Mouse (Mus musculus): ENCODE measurements around the gene 6030445D17Rik. TPM values are rescaled to one million over a fixed set of nuclear protein-coding genes. Genes with fewer than 3 reads are reported as not detected.
A peak's percentile ranks its signal among the peaks of the same experiment; 100 is the strongest.

The 6030445D17Rik gene
- polyA plus RNA-seq, 1 experiment from 2014 or later = 0.26 TPM

- H3K4me2 ChIP-seq (ENCODE audit: low read length) = 0 out of 2 replicates have a peak overlapping the region, but pooled peaks have one; percentile 13
- H3K4me3 ChIP-seq (ENCODE audit: control insufficient read depth in 1 of 2, insufficient read depth in 1 of 2, low read depth in 1 of 2, low read length in 2 of 2) = no peak overlapping the region
- H3K9me3 ChIP-seq (ENCODE audit: control insufficient read depth, low read length) = no peaks in the 10 kb centered on the region
- peaks cover 10% of the 10 kb centered on the region for H3K27me3 ChIP-seq (ENCODE audit: control insufficient read depth, insufficient read depth, low read length)
- WGBS = 38% methylated on average over 11 of the region's 11 CpGs
- H3K36me3 ChIP-seq (ENCODE audit: control insufficient read depth, insufficient read depth, low read length) = no peaks in the 10 kb centered on the region
- ATAC-seq (ENCODE audit: insufficient number of reproducible peaks, insufficient read depth, low FRiP score, low read depth) = no peak
- H3K27ac ChIP-seq (replicated peaks in 1 of 2; ENCODE audit: control insufficient read depth in 1 of 2, insufficient read depth in 1 of 2, low read depth in 2 of 2, low read length in 2 of 2) = no peak overlapping the region
- H3K4me1 ChIP-seq (ENCODE audit: control insufficient read depth in 2 of 2, insufficient read depth in 2 of 2, low read length in 2 of 2) = peaks cover 3 to 6% of the 10 kb centered on the region in 2 experiments
- no peak overlapping the region for H3K9ac ChIP-seq (ENCODE audit: low read length)
Observed at GRCm38 (mm10) chr4:136430609-136431375, 31.3 kb upstream of the 6030445D17Rik start.

GRCm38 (mm10) chr4:136431376-136431693 is 30.7 kb upstream of the 6030445D17Rik start:
- no peak overlapping the region for H3K4me2 ChIP-seq (ENCODE audit: low read length)
- no peaks in the 10 kb centered on the region for H3K9me3 ChIP-seq (ENCODE audit: control insufficient read depth, low read length)
- H3K9ac ChIP-seq (ENCODE audit: low read length) = no peak overlapping the region
- H3K27me3 ChIP-seq (ENCODE audit: control insufficient read depth, insufficient read depth, low read length) = peaks cover 10% of the 10 kb centered on the region; the same call in 1 of the 2 replicates
- peaks cover 3 to 6% of the 10 kb centered on the region in 2 experiments for H3K4me1 ChIP-seq (ENCODE audit: control insufficient read depth in 2 of 2, insufficient read depth in 2 of 2, low read length in 2 of 2)
- no peaks in the 10 kb centered on the region for H3K36me3 ChIP-seq (ENCODE audit: control insufficient read depth, insufficient read depth, low read length)
- no peak for ATAC-seq (ENCODE audit: insufficient number of reproducible peaks, insufficient read depth, low FRiP score, low read depth)
- 5% methylated on average over 3 of the region's 3 CpGs for WGBS
- no peak overlapping the region for H3K27ac ChIP-seq (replicated peaks in 1 of 2; ENCODE audit: control insufficient read depth in 1 of 2, insufficient read depth in 1 of 2, low read depth in 2 of 2, low read length in 2 of 2)
- H3K4me3 ChIP-seq (ENCODE audit: control insufficient read depth in 1 of 2, insufficient read depth in 1 of 2, low read depth in 1 of 2, low read length in 2 of 2) = no peak overlapping the region

DNA sequence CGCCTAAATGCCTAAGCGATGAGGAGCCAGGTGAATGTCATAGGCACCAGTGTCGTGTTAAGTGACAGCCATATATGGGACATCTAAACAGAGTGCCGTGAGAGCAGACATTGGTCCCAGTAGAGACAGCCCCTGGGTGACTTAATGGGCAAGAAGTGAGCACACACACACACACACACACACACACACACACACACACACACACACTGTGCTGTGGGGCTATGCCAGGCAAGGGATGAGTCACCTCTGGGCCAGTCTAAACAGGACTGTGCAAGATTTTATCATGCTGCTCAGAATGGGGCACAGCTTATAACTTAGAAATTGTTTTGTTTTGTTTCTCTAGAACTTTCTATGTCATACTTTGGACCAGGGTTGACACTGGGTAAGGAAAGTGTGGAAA is 28.0 kb upstream of the 6030445D17Rik start:
- ATAC-seq (ENCODE audit: insufficient number of reproducible peaks, insufficient read depth, low FRiP score, low read depth) = no peak
- H3K9me3 ChIP-seq (ENCODE audit: control insufficient read depth, low read length) = no peaks in the 10 kb centered on the region
- H3K4me2 ChIP-seq (ENCODE audit: low read length) = no peak overlapping the region
- no peak overlapping the region for H3K9ac ChIP-seq (ENCODE audit: low read length)
- 0 out of 2 replicates have a peak, but pooled peaks cover under 1% of the 10 kb centered on the region for H3K27me3 ChIP-seq (ENCODE audit: control insufficient read depth, insufficient read depth, low read length)
- peaks cover 3 to 9% of the 10 kb centered on the region in 2 experiments for H3K4me1 ChIP-seq (ENCODE audit: control insufficient read depth in 2 of 2, insufficient read depth in 2 of 2, low read length in 2 of 2)
- H3K36me3 ChIP-seq (ENCODE audit: control insufficient read depth, insufficient read depth, low read length) = no peaks in the 10 kb centered on the region
- H3K4me3 ChIP-seq (ENCODE audit: control insufficient read depth in 1 of 2, insufficient read depth in 1 of 2, low read depth in 1 of 2, low read length in 2 of 2) = no peak overlapping the region
- no peak overlapping the region for H3K27ac ChIP-seq (replicated peaks in 1 of 2; ENCODE audit: control insufficient read depth in 1 of 2, insufficient read depth in 1 of 2, low read depth in 2 of 2, low read length in 2 of 2)
- 62% methylated on average over 4 of the region's 4 CpGs for WGBS

GRCm38 (mm10) chr4:136439106-136439505 is 22.9 kb upstream of the 6030445D17Rik start:
- H3K27me3 ChIP-seq (ENCODE audit: control insufficient read depth, insufficient read depth, low read length) = no peaks in the 10 kb centered on the region
- H3K27ac ChIP-seq (replicated peaks in 1 of 2; ENCODE audit: control insufficient read depth in 1 of 2, insufficient read depth in 1 of 2, low read depth in 2 of 2, low read length in 2 of 2) = no peak overlapping the region
- ATAC-seq (ENCODE audit: insufficient number of reproducible peaks, insufficient read depth, low FRiP score, low read depth) = no peak
- no peak overlapping the region for H3K9ac ChIP-seq (ENCODE audit: low read length)
- WGBS = 66% methylated on average over 4 of the region's 4 CpGs
- no peaks in the 10 kb centered on the region for H3K9me3 ChIP-seq (ENCODE audit: control insufficient read depth, low read length)
- H3K4me2 ChIP-seq (ENCODE audit: low read length) = no peak overlapping the region
- H3K36me3 ChIP-seq (ENCODE audit: control insufficient read depth, insufficient read depth, low read length) = no peaks in the 10 kb centered on the region
- H3K4me1 ChIP-seq (ENCODE audit: control insufficient read depth in 2 of 2, insufficient read depth in 2 of 2, low read length in 2 of 2) = peaks cover 2 to 5% of the 10 kb centered on the region in 2 experiments; a peak in 2 of 4 replicates
- H3K4me3 ChIP-seq (ENCODE audit: control insufficient read depth in 1 of 2, insufficient read depth in 1 of 2, low read depth in 1 of 2, low read length in 2 of 2) = no peak overlapping the region

GRCm38 (mm10) chr4:136441354-136442043 is 20.6 kb upstream of the 6030445D17Rik start:
- Histone ChIP-seq H3K4me2 (ENCODE audit: low read length) (no peak overlapping the region), H3K4me1 (ENCODE audit: control insufficient read depth in 2 of 2, insufficient read depth in 2 of 2, low read length in 2 of 2) (peaks cover 2 to 5% of the 10 kb centered on the region in 2 experiments; a peak in 2 of 4 replicates), H3K9me3 (ENCODE audit: control insufficient read depth, low read length) (no peaks in the 10 kb centered on the region), H3K27ac (replicated peaks in 1 of 2; ENCODE audit: control insufficient read depth in 1 of 2, insufficient read depth in 1 of 2, low read depth in 2 of 2, low read length in 2 of 2) (no peak overlapping the region), H3K36me3 (ENCODE audit: control insufficient read depth, insufficient read depth, low read length) (no peaks in the 10 kb centered on the region), H3K27me3 (ENCODE audit: control insufficient read depth, insufficient read depth, low read length) (no peaks in the 10 kb centered on the region), H3K9ac (ENCODE audit: low read length) (no peak overlapping the region), H3K4me3 (ENCODE audit: control insufficient read depth in 1 of 2, insufficient read depth in 1 of 2, low read depth in 1 of 2, low read length in 2 of 2) (no peak overlapping the region)
- ATAC-seq (ENCODE audit: insufficient number of reproducible peaks, insufficient read depth, low FRiP score, low read depth) = no peak
- WGBS = 45% methylated on average over 15 of the region's 15 CpGs

DNA sequence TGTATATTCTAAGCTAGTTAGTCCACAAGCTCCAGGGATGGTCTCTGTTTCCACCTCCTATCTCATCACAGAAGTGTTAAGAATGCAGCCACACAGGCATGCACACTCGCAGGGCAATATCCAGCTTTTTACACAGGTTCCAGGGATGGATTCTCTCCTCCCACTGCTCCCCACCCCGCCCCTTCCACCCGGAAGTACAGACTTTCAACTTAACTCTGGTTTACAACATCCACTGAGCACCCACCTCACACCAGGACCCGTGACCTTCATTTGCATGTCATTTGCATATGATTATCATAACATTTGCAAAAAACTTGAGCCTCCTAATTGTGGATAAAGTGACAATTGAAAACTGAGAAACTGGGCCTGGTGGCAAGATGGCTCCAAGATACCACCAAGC is 17.5 kb upstream of the 6030445D17Rik start:
- no peaks in the 10 kb centered on the region for H3K9me3 ChIP-seq (ENCODE audit: control insufficient read depth, low read length)
- 65% methylated on average over 4 of the region's 4 CpGs for WGBS
- H3K4me3 ChIP-seq (ENCODE audit: control insufficient read depth in 1 of 2, insufficient read depth in 1 of 2, low read depth in 1 of 2, low read length in 2 of 2) = no peak overlapping the region
- H3K4me1 ChIP-seq (ENCODE audit: control insufficient read depth in 2 of 2, insufficient read depth in 2 of 2, low read length in 2 of 2) = peaks cover 0 to 5% of the 10 kb centered on the region in 2 experiments; a peak in 2 of 4 replicates
- no peaks in the 10 kb centered on the region for H3K36me3 ChIP-seq (ENCODE audit: control insufficient read depth, insufficient read depth, low read length)
- H3K4me2 ChIP-seq (ENCODE audit: low read length) = no peak overlapping the region
- H3K27ac ChIP-seq (replicated peaks in 1 of 2; ENCODE audit: control insufficient read depth in 1 of 2, insufficient read depth in 1 of 2, low read depth in 2 of 2, low read length in 2 of 2) = no peak overlapping the region
- no peak overlapping the region for H3K9ac ChIP-seq (ENCODE audit: low read length)
- ATAC-seq (ENCODE audit: insufficient number of reproducible peaks, insufficient read depth, low FRiP score, low read depth) = no peak
- no peaks in the 10 kb centered on the region for H3K27me3 ChIP-seq (ENCODE audit: control insufficient read depth, insufficient read depth, low read length)

GRCm38 (mm10) chr4:136449795-136450194 is 12.3 kb upstream of the 6030445D17Rik start:
- Histone ChIP-seq H3K27me3 (ENCODE audit: control insufficient read depth, insufficient read depth, low read length) (no peaks in the 10 kb centered on the region), H3K9ac (ENCODE audit: low read length) (no peak overlapping the region), H3K4me2 (ENCODE audit: low read length) (no peak overlapping the region), H3K4me1 (ENCODE audit: control insufficient read depth in 2 of 2, insufficient read depth in 2 of 2, low read length in 2 of 2) (peaks cover 2 to 13% of the 10 kb centered on the region in 2 experiments; a peak in 3 of 4 replicates), H3K9me3 (ENCODE audit: control insufficient read depth, low read length) (no peaks in the 10 kb centered on the region), H3K36me3 (ENCODE audit: control insufficient read depth, insufficient read depth, low read length) (no peaks in the 10 kb centered on the region), H3K4me3 (ENCODE audit: control insufficient read depth in 1 of 2, insufficient read depth in 1 of 2, low read depth in 1 of 2, low read length in 2 of 2) (no peak overlapping the region), H3K27ac (replicated peaks in 1 of 2; ENCODE audit: control insufficient read depth in 1 of 2, insufficient read depth in 1 of 2, low read depth in 2 of 2, low read length in 2 of 2) (no peak overlapping the region)
- ATAC-seq (ENCODE audit: insufficient number of reproducible peaks, insufficient read depth, low FRiP score, low read depth) = no peak
- 81% methylated on average over 5 of the region's 5 CpGs for WGBS
